Mouse (Mus musculus) mesoderm, embryonic 11.5 days (tissue): ENCODE measurements around the gene Trpm8.

Source experiments
- DNase-seq: peaks from one replicate; pipeline ENCODE4 v3.0.0-alpha.2; 2012; ENCODE audit warnings: low read depth, low spot score

Trpm8 gene

GRCm38 (mm10) chr1:88284946-88285320, 7.5 kb downstream of the Trpm8 start:
- no peak for DNase-seq

GRCm38 (mm10) chr1:88285652-88286051, 8.2 kb downstream of the Trpm8 start:
- no peak for DNase-seq

GRCm38 (mm10) chr1:88286136-88286845, 8.8 kb downstream of the Trpm8 start:
- DNase-seq = no peak

GRCm38 (mm10) chr1:88286887-88287696, 9.6 kb downstream of the Trpm8 start:
- no peak for DNase-seq

GRCm38 (mm10) chr1:88287697-88287980, 10.2 kb downstream of the Trpm8 start:
- DNase-seq = peak; percentile 60

- no peak for DNase-seq
These were observed 10.8 kb downstream of the Trpm8 start for GRCm38 (mm10) chr1:88288056-88288788.

- DNase-seq = no peak
These were observed 11.3 kb downstream of the Trpm8 start for GRCm38 (mm10) chr1:88288789-88289127.

- no peak for DNase-seq
These were observed 11.7 kb downstream of the Trpm8 start for GRCm38 (mm10) chr1:88289152-88289551.

- DNase-seq = no peak
These were observed 12.5 kb downstream of the Trpm8 start for GRCm38 (mm10) chr1:88289917-88290316.

GRCm38 (mm10) chr1:88290511-88290910, 13.1 kb downstream of the Trpm8 start:
- DNase-seq = no peak

- DNase-seq = no peak
These were observed 14.0 kb downstream of the Trpm8 start for GRCm38 (mm10) chr1:88291409-88292005.

- no peak for DNase-seq
These were observed 14.6 kb downstream of the Trpm8 start for GRCm38 (mm10) chr1:88292057-88292456.

- no peak for DNase-seq
These were observed 17.2 kb downstream of the Trpm8 start for GRCm38 (mm10) chr1:88294650-88295049.

- no peak for DNase-seq
These were observed 18.9 kb downstream of the Trpm8 start for GRCm38 (mm10) chr1:88296171-88296920.

- no peak for DNase-seq
These were observed 20.2 kb downstream of the Trpm8 start for GRCm38 (mm10) chr1:88297480-88298258.

GRCm38 (mm10) chr1:88298686-88299528, 21.4 kb downstream of the Trpm8 start:
- DNase-seq = no peak

GRCm38 (mm10) chr1:88299529-88299945, 22.1 kb downstream of the Trpm8 start:
- no peak for DNase-seq

GRCm38 (mm10) chr1:88300301-88301050, 23.0 kb downstream of the Trpm8 start:
- DNase-seq = no peak
